Mouse (Mus musculus) urinary bladder, postnatal 25 days (tissue): ENCODE measurements at regions not wholly inside any gene's neighbourhood (a gene's known extent, or its start where the extent isn't known, plus 50 kb on each side); places are given as distances from the start of the nearest gene placed in this dataset.
"Not testable (repeated sequence)": the region's sequence is repeated elsewhere in the genome, so short reads cannot be mapped to it uniquely, and the experiment has no call there.

Source experiments
- DNase-seq: peaks from one replicate; pipeline ENCODE4 v3.0.0; 2022; ENCODE audit warnings: low spot score

- no peak for DNase-seq
Observed at GRCm38 (mm10) chr1:161728546-161729206, 59.6 kb downstream of the Fasl start.

GRCm38 (mm10) chr1:161727357-161727756 lies 60.9 kb downstream of the Fasl start:
- DNase-seq: not testable (repeated sequence)

GRCm38 (mm10) chr1:161726098-161726497 lies 62.2 kb downstream of the Fasl start:
- not testable (repeated sequence) for DNase-seq

- no peak for DNase-seq
Observed at GRCm38 (mm10) chr1:161719876-161720275, 68.4 kb downstream of the Fasl start.

- no peak for DNase-seq
Observed at GRCm38 (mm10) chr1:161718254-161718653, 70.0 kb downstream of the Fasl start.

- DNase-seq: peak; percentile 21
Observed at GRCm38 (mm10) chr1:161712918-161713317, 75.4 kb downstream of the Fasl start.

GRCm38 (mm10) chr1:161712283-161712682 lies 76.0 kb downstream of the Fasl start:
- DNase-seq: no peak

- DNase-seq: no peak
Observed at GRCm38 (mm10) chr1:161707049-161707448, 81.2 kb downstream of the Fasl start.

GRCm38 (mm10) chr1:161704961-161705360 lies 83.3 kb downstream of the Fasl start:
- no peak for DNase-seq

- DNase-seq: no peak
Observed at GRCm38 (mm10) chr1:161704527-161704926, 83.8 kb downstream of the Fasl start.

- no peak for DNase-seq
Observed at GRCm38 (mm10) chr1:161695886-161696285, 92.4 kb downstream of the Fasl start.

GRCm38 (mm10) chr1:161693768-161694160 lies 94.5 kb downstream of the Fasl start:
- DNase-seq: no peak

GRCm38 (mm10) chr1:161692836-161693767 lies 95.2 kb downstream of the Fasl start:
- no peak for DNase-seq

GRCm38 (mm10) chr1:161688946-161689345 lies 99.3 kb downstream of the Fasl start:
- DNase-seq: no peak

GRCm38 (mm10) chr1:161687548-161687947 lies 100.7 kb downstream of the Fasl start:
- DNase-seq: peak; percentile 59

GRCm38 (mm10) chr1:161680558-161680957 lies 107.7 kb downstream of the Fasl start:
- DNase-seq: no peak

- DNase-seq: no peak
Observed at GRCm38 (mm10) chr1:161670937-161671336, 117.4 kb downstream of the Fasl start.

GRCm38 (mm10) chr1:161664321-161664720 lies 124.0 kb downstream of the Fasl start:
- DNase-seq: no peak

GRCm38 (mm10) chr1:161663351-161663750 lies 124.9 kb downstream of the Fasl start:
- DNase-seq: no peak

GRCm38 (mm10) chr1:161662241-161662640 lies 126.1 kb downstream of the Fasl start:
- DNase-seq: no peak

GRCm38 (mm10) chr1:161657511-161657910 lies 130.8 kb downstream of the Fasl start:
- no peak for DNase-seq

GRCm38 (mm10) chr1:161649387-161649786 lies 138.9 kb downstream of the Fasl start:
- no peak for DNase-seq

- no peak for DNase-seq
Observed at GRCm38 (mm10) chr1:161632098-161632497, 137.6 kb downstream of the Tnfsf18 start.
